Mouse (Mus musculus) midbrain, embryonic 15.5 days (tissue): ENCODE data around the gene Eif2ak2. TPM values are rescaled to one million over a fixed set of nuclear protein-coding genes. Genes with fewer than 3 reads are reported as not detected.

Experiments
- ATAC-seq: fragments of 200-750 bp; cut with Nextera tagmentation; replicated peaks from 2 replicates; pipeline ENCODE4 v1.8.0; 2017; ENCODE audit warnings: moderate TSS enrichment
- H3K27ac ChIP-seq: fragments of 300-500 bp; sonication (generic); 2 replicates; pipeline ENCODE4 v1.5.1; 2015; ENCODE audit warnings: mild to moderate bottlenecking, inconsistent platforms
- H3K27me3 ChIP-seq: fragments of 300-500 bp; sonication (generic); replicated peaks from 2 replicates; pipeline ENCODE4 v1.6.1; 2015; ENCODE audit warnings: inconsistent platforms
- H3K36me3 ChIP-seq: fragments of 300-500 bp; sonication (generic); replicated peaks from 2 replicates; pipeline ENCODE4 v1.6.1; 2015; ENCODE audit warnings: inconsistent platforms
- H3K4me1 ChIP-seq: fragments of 300-500 bp; sonication (generic); 2 replicates; pipeline ENCODE4 v1.6.1; 2015; ENCODE audit warnings: inconsistent platforms
- H3K4me2 ChIP-seq: fragments of 300-500 bp; sonication (generic); 2 replicates; pipeline ENCODE4 v1.6.1; 2015; ENCODE audit warnings: inconsistent platforms, mild to moderate bottlenecking, moderate library complexity
- H3K4me3 ChIP-seq: fragments of 300-500 bp; sonication (generic); 2 replicates; pipeline ENCODE4 v1.5.1; 2015; ENCODE audit warnings: mild to moderate bottlenecking, inconsistent platforms
- H3K9ac ChIP-seq: fragments of 300-500 bp; sonication (generic); 2 replicates; pipeline ENCODE4 v1.6.1; 2015; ENCODE audit warnings: mild to moderate bottlenecking, inconsistent platforms
- H3K9me3 ChIP-seq: fragments of 300-500 bp; sonication (generic); 2 replicates; pipeline ENCODE4 v1.6.1; 2016; ENCODE audit warnings: inconsistent platforms
- WGBS: fragments of 180-500 bp; shearing (Covaris S2); methylation state at CpG from one replicate; pipeline ENCODE4 v1.1.7; 2015; ENCODE audit warnings: mixed read lengths; 5-methylcytosine and 5-hydroxymethylcytosine counted together
- polyA plus RNA-seq: library from polyadenylated mRNA; unstranded; fragments of >200 nt; fragmentation: Nextera tagmentation; extraction: Ambion mirVana; gene quantifications from 2 replicates; pipeline ENCODE4 v1.2.1, GENCODE M21; 2015

Eif2ak2 gene
- 2.2 and 4.3 TPM in 2 replicates for polyA plus RNA-seq

- peak within 1 kb of the TSS; percentile 33; the same call in 1 of the 2 replicates for H3K9ac ChIP-seq
- no peak within 1 kb of the TSS for H3K27ac ChIP-seq
- no peaks in the 10 kb centered on the region for H3K27me3 ChIP-seq
- peaks cover 8% of the 10 kb centered on the region; the same call in 1 of the 2 replicates for H3K4me1 ChIP-seq
- peak; percentile 86 for ATAC-seq
- H3K4me2 ChIP-seq: peak within 1 kb of the TSS; percentile 72
- peak within 1 kb of the TSS; percentile 33 for H3K4me3 ChIP-seq
- H3K9me3 ChIP-seq: no peaks in the 10 kb centered on the region
- 2% methylated on average over 28 of the region's 28 CpGs for WGBS
- no peaks in the 10 kb centered on the region for H3K36me3 ChIP-seq
Measured at GRCm38 (mm10) chr17:78882401-78883112, at the start of gene Eif2ak2. Gene Eif2ak2, minus strand, starts transcription at chr17:78882573.

DNA sequence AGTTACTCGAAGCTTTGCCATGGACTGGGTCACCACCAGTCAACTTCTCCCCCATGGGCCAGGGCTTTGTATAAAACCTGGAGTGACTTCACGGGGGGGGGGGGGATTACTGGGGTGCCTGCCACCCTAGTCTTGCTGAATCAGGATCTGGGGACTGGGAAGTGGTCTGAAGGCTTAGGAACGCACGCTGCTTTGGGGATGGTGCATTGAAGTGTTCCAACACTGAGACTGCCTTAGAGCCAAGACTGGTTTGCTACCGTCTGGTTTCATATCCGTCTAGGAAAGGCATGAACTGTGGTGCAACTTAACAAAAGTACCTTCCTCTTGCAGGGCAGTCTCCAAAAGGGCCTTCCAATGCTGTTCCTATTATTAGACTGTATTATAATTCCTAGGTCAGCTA, 35.3 kb upstream of the Eif2ak2 start:
- no peaks in the 10 kb centered on the region for H3K27me3 ChIP-seq
- 38% methylated on average over 6 of the region's 6 CpGs for WGBS
- no peak for ATAC-seq
- no peak overlapping the region for H3K4me3 ChIP-seq
- peaks cover 31% of the 10 kb centered on the region for H3K36me3 ChIP-seq
- no peak overlapping the region for H3K9ac ChIP-seq
- no peak overlapping the region for H3K27ac ChIP-seq
- H3K4me2 ChIP-seq: peak overlapping the region; percentile 82
- peaks cover 16% of the 10 kb centered on the region for H3K4me1 ChIP-seq
- no peaks in the 10 kb centered on the region for H3K9me3 ChIP-seq

DNA sequence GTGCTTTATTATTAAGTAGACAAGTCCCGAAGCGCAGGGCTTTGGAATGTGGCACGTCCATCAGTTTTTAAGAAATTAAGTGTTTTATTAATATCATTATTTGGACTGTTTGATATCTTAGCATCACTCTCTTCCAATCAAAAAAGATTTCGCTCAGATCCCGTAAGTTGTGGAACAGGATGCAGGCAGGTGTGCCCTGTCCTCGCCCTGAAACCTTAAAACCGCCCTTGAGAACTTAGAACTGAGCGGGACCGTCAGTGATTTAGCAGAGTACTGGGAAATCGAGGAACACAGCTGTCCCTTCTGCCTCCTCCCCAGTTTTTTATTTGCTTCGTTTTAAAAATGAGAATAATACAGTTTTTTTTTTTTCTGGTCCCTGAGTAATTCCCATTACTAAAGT, 34.5 kb upstream of the Eif2ak2 start:
- no peaks in the 10 kb centered on the region for H3K27me3 ChIP-seq
- WGBS: 2% methylated on average over 11 of the region's 11 CpGs
- no peaks in the 10 kb centered on the region for H3K9me3 ChIP-seq
- peaks cover 24% of the 10 kb centered on the region for H3K36me3 ChIP-seq
- peak overlapping the region; percentile 92 for H3K9ac ChIP-seq
- peak overlapping the region; percentile 82 for H3K4me2 ChIP-seq
- peak overlapping the region; percentile 84 for H3K27ac ChIP-seq
- H3K4me1 ChIP-seq: peaks cover 16% of the 10 kb centered on the region
- H3K4me3 ChIP-seq: peak overlapping the region; percentile 86
- peak; percentile 17; the same call in 1 of the 2 replicates for ATAC-seq

DNA sequence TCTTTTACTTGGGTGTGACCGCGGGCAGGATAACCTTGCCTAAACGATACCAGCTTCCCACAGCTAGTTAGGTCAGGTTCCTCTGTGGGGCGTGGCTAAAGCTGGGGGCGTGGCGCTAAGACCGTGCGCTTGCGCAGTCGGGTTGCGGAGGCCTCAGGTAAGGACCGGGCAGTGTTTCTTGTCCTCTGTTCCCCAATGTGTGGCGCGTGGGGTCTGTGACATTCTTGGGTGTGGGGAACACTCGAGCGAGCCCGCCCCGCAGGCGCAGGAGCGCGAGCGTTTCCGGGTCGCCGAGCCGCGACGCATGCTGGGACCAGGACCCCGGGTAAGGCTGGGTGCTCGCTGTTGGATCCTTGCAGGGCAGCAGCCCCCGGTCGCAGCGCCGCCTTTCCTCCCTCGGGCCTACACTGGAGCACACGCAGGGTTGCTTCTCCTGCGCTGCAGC, 34.0 kb upstream of the Eif2ak2 start, which contains the start of gene Cebpzos:
TSS of gene Cebpzos (plus strand) at position 132 of the 445 bp plus-strand sequence.
- peak within 1 kb of the TSS; percentile 86 for H3K4me3 ChIP-seq
- peaks cover 16% of the 10 kb centered on the region for H3K4me1 ChIP-seq
- no peaks in the 10 kb centered on the region for H3K27me3 ChIP-seq
- peak; percentile 97 for ATAC-seq
- WGBS: under 1% methylated on average over 37 of the region's 37 CpGs
- peaks cover 19% of the 10 kb centered on the region for H3K36me3 ChIP-seq
- peak within 1 kb of the TSS; percentile 84 for H3K27ac ChIP-seq
- H3K9ac ChIP-seq: peak within 1 kb of the TSS; percentile 92
- no peaks in the 10 kb centered on the region for H3K9me3 ChIP-seq
- H3K4me2 ChIP-seq: peak within 1 kb of the TSS; percentile 82

- peak overlapping the region; percentile 84 for H3K27ac ChIP-seq
- peak; percentile 66 for ATAC-seq
- no peaks in the 10 kb centered on the region for H3K9me3 ChIP-seq
- WGBS: 48% methylated on average over 6 of the region's 6 CpGs
- H3K9ac ChIP-seq: peak overlapping the region; percentile 92
- no peaks in the 10 kb centered on the region for H3K27me3 ChIP-seq
- H3K36me3 ChIP-seq: peaks cover 15% of the 10 kb centered on the region
- H3K4me2 ChIP-seq: peak overlapping the region; percentile 82
- H3K4me3 ChIP-seq: peak overlapping the region; percentile 86
- peaks cover 16% of the 10 kb centered on the region for H3K4me1 ChIP-seq
Measured at GRCm38 (mm10) chr17:78915772-78916171, 33.4 kb upstream of the Eif2ak2 start.

GRCm38 (mm10) chr17:78913921-78914320, 31.5 kb upstream of the Eif2ak2 start:
- H3K4me2 ChIP-seq: no peak overlapping the region
- H3K4me1 ChIP-seq: peaks cover 16% of the 10 kb centered on the region
- ATAC-seq: no peak
- H3K4me3 ChIP-seq: no peak overlapping the region
- H3K27me3 ChIP-seq: no peaks in the 10 kb centered on the region
- 77% methylated on average over 3 of the region's 3 CpGs for WGBS
- no peak overlapping the region for H3K9ac ChIP-seq
- H3K9me3 ChIP-seq: no peaks in the 10 kb centered on the region
- H3K36me3 ChIP-seq: 0 out of 2 replicates have a peak, but pooled peaks cover 5% of the 10 kb centered on the region
- no peak overlapping the region for H3K27ac ChIP-seq

GRCm38 (mm10) chr17:78912861-78913281, 30.5 kb upstream of the Eif2ak2 start:
- peak overlapping the region; percentile 36 for H3K9ac ChIP-seq

GRCm38 (mm10) chr17:78909374-78909773, 27.0 kb upstream of the Eif2ak2 start:
- Histone ChIP-seq H3K27ac (no peak overlapping the region), H3K4me2 (no peak overlapping the region), H3K36me3 (no peaks in the 10 kb centered on the region), H3K27me3 (no peaks in the 10 kb centered on the region), H3K4me3 (no peak overlapping the region), H3K4me1 (no peaks in the 10 kb centered on the region), H3K9me3 (no peaks in the 10 kb centered on the region), H3K9ac (no peak overlapping the region)
- ATAC-seq: no peak
- WGBS: 87% methylated on average over 2 of the region's 2 CpGs

More at GRCm38 (mm10) chr17:78912861-78913281, 30.5 kb upstream of the Eif2ak2 start:
- WGBS: 36% methylated on average over 6 of the region's 6 CpGs
- no peaks in the 10 kb centered on the region for H3K27me3 ChIP-seq
- H3K4me3 ChIP-seq: peak overlapping the region; percentile 38
- H3K4me1 ChIP-seq: peaks cover 14% of the 10 kb centered on the region
- H3K27ac ChIP-seq: peak overlapping the region; percentile 57
- no peaks in the 10 kb centered on the region for H3K9me3 ChIP-seq
- H3K4me2 ChIP-seq: peak overlapping the region; percentile 52
- peak; percentile 60 for ATAC-seq
- H3K36me3 ChIP-seq: no peaks in the 10 kb centered on the region

DNA sequence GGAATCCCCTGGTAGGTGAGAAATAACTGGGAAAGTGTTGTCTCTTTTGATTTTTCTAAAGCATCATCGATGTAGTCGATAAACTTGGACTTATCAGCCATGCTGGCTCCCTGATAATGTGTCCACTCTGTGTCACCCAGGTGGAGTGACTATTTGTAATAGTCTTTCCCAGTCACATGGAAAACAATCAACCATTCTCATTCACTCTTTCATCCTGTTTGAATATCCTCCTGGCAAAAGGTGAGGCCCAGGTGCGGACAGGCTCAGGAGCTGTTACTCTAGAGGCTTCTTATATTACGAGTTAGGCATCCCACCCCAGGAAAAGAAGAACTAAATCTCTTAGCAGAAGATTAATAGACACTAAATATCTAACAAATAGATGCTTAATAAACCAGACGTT, 24.5 kb upstream of the Eif2ak2 start, which contains the start of gene Sult6b1:
TSS of gene Sult6b1 (minus strand) at position 101 of the 400 bp plus-strand sequence.
- H3K4me2 ChIP-seq: no peak within 1 kb of the TSS
- ATAC-seq: no peak
- no peaks in the 10 kb centered on the region for H3K4me1 ChIP-seq
- no peaks in the 10 kb centered on the region for H3K27me3 ChIP-seq
- 84% methylated on average over 5 of the region's 5 CpGs for WGBS
- H3K27ac ChIP-seq: no peak within 1 kb of the TSS
- no peak within 1 kb of the TSS for H3K9ac ChIP-seq
- no peaks in the 10 kb centered on the region for H3K36me3 ChIP-seq
- no peaks in the 10 kb centered on the region for H3K9me3 ChIP-seq
- no peak within 1 kb of the TSS for H3K4me3 ChIP-seq

GRCm38 (mm10) chr17:78903158-78903557, 20.8 kb upstream of the Eif2ak2 start:
- H3K27ac ChIP-seq: no peak overlapping the region
- ATAC-seq: no peak

DNA sequence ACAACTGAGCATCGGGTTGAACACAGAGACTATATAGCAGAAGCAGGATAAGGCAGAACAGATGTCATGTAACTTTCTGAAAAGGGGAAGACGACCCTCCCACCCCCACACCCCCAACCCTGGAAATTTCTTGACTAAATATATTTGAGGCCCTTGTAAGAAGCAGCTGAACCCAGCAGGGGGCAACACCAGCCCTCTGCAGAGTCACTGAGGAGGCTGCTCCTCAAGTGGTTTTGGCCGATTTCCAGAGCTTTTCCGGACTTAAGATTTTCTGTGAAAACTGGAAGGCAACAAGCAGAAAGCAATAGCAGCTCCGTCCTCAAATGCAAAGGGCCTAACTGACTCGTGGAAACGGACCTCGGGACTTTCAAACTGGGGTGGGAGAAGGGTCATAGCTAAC, 13.0 kb upstream of the Eif2ak2 start:
- Histone ChIP-seq H3K9ac (no peak overlapping the region), H3K4me1 (no peaks in the 10 kb centered on the region), H3K36me3 (no peaks in the 10 kb centered on the region), H3K27me3 (no peaks in the 10 kb centered on the region), H3K9me3 (no peaks in the 10 kb centered on the region), H3K4me2 (no peak overlapping the region), H3K27ac (no peak overlapping the region), H3K4me3 (no peak overlapping the region)
- WGBS: 44% methylated on average over 8 of the region's 8 CpGs
- ATAC-seq: no peak

More at GRCm38 (mm10) chr17:78903158-78903557, 20.8 kb upstream of the Eif2ak2 start:
- no peaks in the 10 kb centered on the region for H3K9me3 ChIP-seq
- H3K36me3 ChIP-seq: no peaks in the 10 kb centered on the region
- H3K4me3 ChIP-seq: no peak overlapping the region
- H3K27me3 ChIP-seq: no peaks in the 10 kb centered on the region
- H3K9ac ChIP-seq: no peak overlapping the region
- 79% methylated on average over 2 of the region's 2 CpGs for WGBS
- no peaks in the 10 kb centered on the region for H3K4me1 ChIP-seq
- H3K4me2 ChIP-seq: no peak overlapping the region

DNA sequence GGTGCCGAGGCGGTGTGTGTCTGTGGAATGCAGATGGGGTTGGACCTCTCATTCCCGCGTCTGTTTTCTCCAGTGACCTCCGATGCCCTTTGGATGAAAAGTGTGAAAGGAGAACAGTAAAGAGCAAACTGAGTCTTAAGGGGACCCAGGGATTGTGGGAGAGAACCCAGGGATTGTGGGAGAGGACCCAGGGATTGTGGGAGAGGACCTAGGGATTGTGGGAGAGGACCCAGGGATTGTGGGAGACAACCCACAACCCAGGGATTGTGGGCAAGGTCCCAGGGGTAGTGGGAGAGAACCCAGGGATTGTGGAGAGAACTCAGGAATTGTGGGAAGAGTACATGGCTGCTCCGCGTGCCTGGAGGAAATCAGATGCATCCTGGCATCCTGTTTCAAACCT, 12.6 kb upstream of the Eif2ak2 start:
- H3K9ac ChIP-seq: no peak overlapping the region
- no peaks in the 10 kb centered on the region for H3K36me3 ChIP-seq
- no peak overlapping the region for H3K4me2 ChIP-seq
- no peaks in the 10 kb centered on the region for H3K4me1 ChIP-seq
- H3K4me3 ChIP-seq: no peak overlapping the region
- 88% methylated on average over 7 of the region's 7 CpGs for WGBS
- no peak overlapping the region for H3K27ac ChIP-seq
- H3K27me3 ChIP-seq: no peaks in the 10 kb centered on the region
- ATAC-seq: no peak
- no peaks in the 10 kb centered on the region for H3K9me3 ChIP-seq
